Mouse (Mus musculus) neural tube, embryonic 13.5 days (tissue): Measurements from ENCODE around the gene Dnase1l1. TPM values are rescaled to one million over a fixed set of nuclear protein-coding genes. Genes with fewer than 3 reads are reported as not detected.

Source experiments
- ATAC-seq: fragments of 200-750 bp; cut with Nextera tagmentation; 2 replicates; pipeline ENCODE4 v1.8.0; 2017; ENCODE audit warnings: low read depth, mild to moderate bottlenecking, moderate TSS enrichment, moderate library complexity
- H3K27ac ChIP-seq: fragments of 300-500 bp; sonication (generic); replicated peaks from 2 replicates; pipeline ENCODE4 v1.5.1; 2015; ENCODE audit warnings: moderate library complexity, mild to moderate bottlenecking, inconsistent platforms
- H3K27me3 ChIP-seq: fragments of 300-500 bp; sonication (generic); 2 replicates; pipeline ENCODE4 v1.6.1; 2015; ENCODE audit warnings: mild to moderate bottlenecking, inconsistent platforms
- H3K36me3 ChIP-seq: fragments of 300-500 bp; sonication (generic); 2 replicates; pipeline ENCODE4 v1.6.1; 2015; ENCODE audit warnings: mild to moderate bottlenecking, inconsistent platforms
- H3K4me1 ChIP-seq: fragments of 300-500 bp; sonication (generic); replicated peaks from 2 replicates; pipeline ENCODE4 v1.6.1; 2015; ENCODE audit warnings: inconsistent platforms
- H3K4me2 ChIP-seq: fragments of 300-500 bp; sonication (generic); 2 replicates; pipeline ENCODE4 v1.6.1; 2015; ENCODE audit warnings: inconsistent platforms, mild to moderate bottlenecking, moderate library complexity
- H3K4me3 ChIP-seq: fragments of 300-500 bp; sonication (generic); 2 replicates; pipeline ENCODE4 v1.5.1; 2015; ENCODE audit warnings: mild to moderate bottlenecking, inconsistent platforms
- H3K9ac ChIP-seq: fragments of 300-500 bp; sonication (generic); 2 replicates; pipeline ENCODE4 v1.6.1; 2015; ENCODE audit warnings: moderate library complexity, mild to moderate bottlenecking, inconsistent platforms
- H3K9me3 ChIP-seq: fragments of 300-500 bp; sonication (generic); 2 replicates; pipeline ENCODE4 v1.6.1; 2016; ENCODE audit warnings: inconsistent platforms
- WGBS: fragments of 180-500 bp; shearing (Covaris S2); methylation state at CpG from one replicate; pipeline ENCODE4 v1.1.7; 2015; 5-methylcytosine and 5-hydroxymethylcytosine counted together
- polyA plus RNA-seq: library from polyadenylated mRNA; unstranded; fragments of >200 nt; fragmentation: Nextera tagmentation; extraction: Ambion mirVana; gene quantifications from 2 replicates; pipeline ENCODE4 v1.2.1, GENCODE M21; 2015

Gene Dnase1l1
- polyA plus RNA-seq, 1 experiment from 2014 or later, result 3.4 TPM

DNA sequence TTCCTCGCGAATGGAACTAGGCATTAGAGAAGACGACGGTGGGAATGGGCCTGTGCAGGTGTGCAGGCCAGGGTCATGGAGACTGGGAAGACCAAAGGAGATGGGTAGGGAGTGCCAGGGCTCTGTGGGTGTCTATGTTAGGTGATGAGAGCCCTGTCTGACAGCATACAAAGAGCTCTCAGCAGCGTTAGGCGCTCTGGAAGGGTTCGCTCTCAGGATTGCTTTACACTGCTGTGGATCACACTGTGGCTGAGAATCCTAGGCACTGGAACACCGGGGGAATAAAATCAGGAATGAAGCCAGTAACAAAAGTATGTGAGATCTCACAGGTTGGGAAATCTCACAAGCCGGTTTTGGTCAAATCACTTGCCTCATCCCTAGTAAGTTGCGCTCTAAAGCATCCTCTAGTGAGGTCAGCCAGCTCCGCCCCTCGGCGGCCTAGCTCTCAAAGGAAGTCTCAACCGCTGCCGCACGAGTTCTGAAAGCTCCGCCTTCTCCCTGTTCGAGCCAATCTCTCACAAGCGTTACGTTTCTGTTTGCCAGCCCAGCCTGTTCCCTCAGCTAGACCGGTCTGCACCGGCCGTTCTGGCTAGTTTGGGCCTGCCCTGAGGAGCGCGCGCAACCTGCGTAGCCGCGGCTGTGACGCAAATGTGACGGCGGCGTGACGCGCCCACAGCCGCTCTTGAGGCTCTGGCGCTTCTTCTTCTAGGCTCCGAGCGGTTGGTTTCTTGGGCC is 27.8 kb downstream of the Dnase1l1 start, which contains the start of gene Emd:
Gene Emd, plus strand, starts transcription at position 535 of the 735 bp plus-strand sequence.
- H3K4me3 ChIP-seq, result peak within 1 kb of the TSS; percentile 56
- peak within 1 kb of the TSS; percentile 81 for H3K9ac ChIP-seq
- H3K36me3 ChIP-seq, result 0 out of 2 replicates have a peak, but pooled peaks cover 25% of the 10 kb centered on the region
- H3K27me3 ChIP-seq, result no peaks in the 10 kb centered on the region
- peaks cover 7% of the 10 kb centered on the region for H3K4me1 ChIP-seq
- ATAC-seq, result peak; percentile 98
- H3K27ac ChIP-seq, result peak within 1 kb of the TSS; percentile 93
- WGBS, result 29% methylated on average over 39 of the region's 39 CpGs
- no peaks in the 10 kb centered on the region for H3K9me3 ChIP-seq
- peak within 1 kb of the TSS; percentile 70 for H3K4me2 ChIP-seq

DNA sequence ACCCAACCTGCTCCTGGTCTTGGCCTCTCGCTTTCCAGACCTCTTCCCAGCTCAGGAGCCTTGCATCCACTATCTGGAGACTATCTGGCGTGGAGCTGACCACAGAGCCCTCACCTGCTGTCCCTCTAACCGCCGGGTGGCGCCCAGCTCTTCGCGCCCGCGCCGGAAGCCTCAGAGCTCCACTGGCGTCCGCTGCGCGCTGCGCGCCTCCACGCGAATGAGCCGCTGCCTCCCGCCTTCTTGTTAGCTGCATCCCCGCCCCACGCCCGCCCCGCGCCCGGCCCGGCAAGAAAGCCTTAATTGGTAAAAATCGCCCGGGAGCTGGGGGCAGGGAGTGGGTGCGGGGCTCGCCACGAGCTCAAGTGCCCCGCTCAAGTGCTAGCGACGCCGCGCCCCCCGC is 32.5 kb downstream of the Dnase1l1 start, which contains the start of gene Flna:
Gene Flna, minus strand, starts transcription at position 206 of the 400 bp plus-strand sequence.
- no peak for ATAC-seq
- Histone ChIP-seq H3K4me3 (peak within 1 kb of the TSS; percentile 42), H3K36me3 (no peaks in the 10 kb centered on the region), H3K9me3 (no peaks in the 10 kb centered on the region), H3K9ac (peak within 1 kb of the TSS; percentile 67), H3K27ac (peak within 1 kb of the TSS; percentile 56), H3K4me2 (peak within 1 kb of the TSS; percentile 58), H3K4me1 (peaks cover 6% of the 10 kb centered on the region; the same call in 1 of the 2 replicates), H3K27me3 (no peaks in the 10 kb centered on the region)
- 24% methylated on average over 38 of the region's 38 CpGs for WGBS

DNA sequence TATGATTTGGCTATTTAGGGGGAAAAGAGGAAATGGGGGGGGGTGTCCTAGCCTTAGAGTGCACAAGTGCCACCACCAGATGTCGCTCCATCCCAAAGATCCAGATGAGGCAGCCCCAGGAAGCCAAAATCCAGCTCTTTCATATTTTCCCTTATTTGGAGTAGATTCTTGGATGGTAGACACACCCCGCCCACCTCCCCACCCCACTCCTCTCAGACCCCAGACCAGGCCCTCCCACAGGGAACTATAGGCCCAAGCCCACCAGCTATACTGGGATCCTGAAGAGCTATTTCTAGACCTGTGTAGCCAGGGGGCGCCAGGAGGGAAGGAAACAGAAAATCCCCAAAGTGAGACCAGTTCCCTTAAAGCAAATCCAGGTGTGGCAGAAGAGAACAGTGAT is 33.5 kb downstream of the Dnase1l1 start:
- WGBS, result 13% methylated on average over 3 of the region's 3 CpGs
- Histone ChIP-seq H3K4me3 (no peak overlapping the region), H3K9me3 (no peaks in the 10 kb centered on the region)

GRCm38 (mm10) chrX:74246693-74247092 is 35.4 kb downstream of the Dnase1l1 start:
- peak overlapping the region; percentile 58 for H3K9ac ChIP-seq
- no peaks in the 10 kb centered on the region for H3K27me3 ChIP-seq
- H3K27ac ChIP-seq, result peak overlapping the region; percentile 72
- H3K4me3 ChIP-seq, result peak overlapping the region; percentile 58
- peaks cover 25% of the 10 kb centered on the region for H3K4me1 ChIP-seq
- peaks cover 17% of the 10 kb centered on the region for H3K36me3 ChIP-seq
- peak; percentile 22 for ATAC-seq
- no peaks in the 10 kb centered on the region for H3K9me3 ChIP-seq
- H3K4me2 ChIP-seq, result peak overlapping the region; percentile 51
- WGBS, result 26% methylated on average over 15 of the region's 15 CpGs

More for the DNA sequence above, 33.5 kb downstream of the Dnase1l1 start:
- Histone ChIP-seq H3K9ac (no peak overlapping the region), H3K27me3 (no peaks in the 10 kb centered on the region), H3K4me2 (peak overlapping the region; percentile 58), H3K36me3 (no peaks in the 10 kb centered on the region), H3K4me1 (peaks cover 13% of the 10 kb centered on the region), H3K27ac (no peak overlapping the region)
- ATAC-seq, result no peak

DNA sequence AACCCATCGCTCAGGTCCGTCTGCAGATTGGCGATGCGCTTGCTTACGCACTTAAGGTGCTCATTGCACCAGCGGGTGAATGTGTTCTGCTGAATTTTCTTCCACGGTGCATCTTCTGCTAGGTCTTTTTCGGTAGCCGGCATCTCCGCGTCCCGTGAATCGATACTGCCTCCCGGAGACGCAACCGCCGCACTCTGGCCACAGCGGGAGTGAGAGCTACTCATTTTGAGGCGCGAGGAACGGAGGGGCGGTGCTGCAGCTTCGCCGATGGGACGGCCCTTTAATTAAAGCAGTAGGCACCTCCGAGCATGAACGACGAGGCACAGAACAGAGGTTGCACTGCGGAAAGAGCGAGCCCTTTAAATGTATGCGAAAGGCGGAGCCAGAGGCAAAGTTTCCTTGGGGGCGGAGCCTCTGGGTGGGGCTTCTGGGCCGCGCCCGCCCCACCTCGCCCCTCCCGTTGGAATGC is 35.9 kb downstream of the Dnase1l1 start:
- Histone ChIP-seq H3K9me3 (no peaks in the 10 kb centered on the region), H3K36me3 (peaks cover 22% of the 10 kb centered on the region), H3K4me1 (peaks cover 25% of the 10 kb centered on the region), H3K4me3 (peak overlapping the region; percentile 58), H3K9ac (peak overlapping the region; percentile 85), H3K27ac (peak overlapping the region; percentile 90), H3K4me2 (peak overlapping the region; percentile 61), H3K27me3 (no peaks in the 10 kb centered on the region)
- ATAC-seq, result peak; percentile 95
- WGBS, result 22% methylated on average over 38 of the region's 38 CpGs

DNA sequence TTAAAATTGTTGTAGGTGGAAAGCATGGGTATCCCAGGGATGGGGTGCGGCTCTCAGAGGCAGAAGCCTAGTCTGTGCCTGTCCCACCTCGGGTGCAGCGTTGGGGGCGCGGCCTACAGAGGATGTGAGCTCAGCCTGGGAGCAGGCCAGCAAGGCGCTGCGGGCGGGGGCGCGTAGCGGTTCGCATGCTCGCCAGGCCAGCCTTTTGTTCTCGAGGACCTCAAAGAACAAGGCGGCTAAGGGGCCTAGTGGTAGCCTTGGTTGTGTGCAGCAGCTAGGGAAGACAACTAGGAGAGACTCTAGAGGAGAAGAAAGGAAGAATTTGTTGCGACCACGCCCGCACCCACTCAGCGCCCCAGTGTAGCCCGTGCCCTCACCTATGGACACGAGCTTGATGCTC is 36.5 kb downstream of the Dnase1l1 start:
- no peaks in the 10 kb centered on the region for H3K27me3 ChIP-seq
- WGBS, result 25% methylated on average over 21 of the region's 21 CpGs
- no peaks in the 10 kb centered on the region for H3K9me3 ChIP-seq
- peaks cover 25% of the 10 kb centered on the region for H3K4me1 ChIP-seq
- H3K36me3 ChIP-seq, result peaks cover 27% of the 10 kb centered on the region
- peak overlapping the region; percentile 58 for H3K4me3 ChIP-seq
- peak overlapping the region; percentile 61 for H3K4me2 ChIP-seq
- H3K27ac ChIP-seq, result peak overlapping the region; percentile 90
- peak overlapping the region; percentile 85 for H3K9ac ChIP-seq
- ATAC-seq, result peak; percentile 59

DNA sequence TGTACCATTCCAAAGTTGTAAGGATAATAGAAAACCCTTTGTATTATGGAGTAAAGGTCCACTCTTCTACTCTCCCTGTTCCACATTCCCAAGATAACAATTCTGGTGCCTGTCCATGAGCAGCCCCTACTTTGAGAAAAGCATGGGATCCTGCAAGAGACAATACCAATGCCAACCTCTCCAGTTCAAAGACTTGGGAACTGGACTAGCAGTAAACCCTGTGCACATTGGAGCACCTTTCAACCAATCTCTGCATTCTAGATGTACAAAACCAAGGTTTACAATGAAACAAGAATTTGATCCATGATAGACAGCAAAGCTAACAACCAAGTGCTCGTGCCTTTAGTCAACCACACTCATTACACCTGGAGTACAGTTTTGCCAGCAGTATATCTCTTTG is 37.0 kb downstream of the Dnase1l1 start:
- Histone ChIP-seq H3K9ac (peak overlapping the region; percentile 85), H3K4me2 (peak overlapping the region; percentile 61), H3K4me3 (peak overlapping the region; percentile 58), H3K9me3 (no peaks in the 10 kb centered on the region), H3K4me1 (peaks cover 25% of the 10 kb centered on the region), H3K27me3 (no peaks in the 10 kb centered on the region), H3K36me3 (peaks cover 33% of the 10 kb centered on the region), H3K27ac (peak overlapping the region; percentile 90)
- whole genome bisulfite sequencing, result 37% methylated on average over 1 of the region's 1 CpGs
- ATAC-seq, result no peak

DNA sequence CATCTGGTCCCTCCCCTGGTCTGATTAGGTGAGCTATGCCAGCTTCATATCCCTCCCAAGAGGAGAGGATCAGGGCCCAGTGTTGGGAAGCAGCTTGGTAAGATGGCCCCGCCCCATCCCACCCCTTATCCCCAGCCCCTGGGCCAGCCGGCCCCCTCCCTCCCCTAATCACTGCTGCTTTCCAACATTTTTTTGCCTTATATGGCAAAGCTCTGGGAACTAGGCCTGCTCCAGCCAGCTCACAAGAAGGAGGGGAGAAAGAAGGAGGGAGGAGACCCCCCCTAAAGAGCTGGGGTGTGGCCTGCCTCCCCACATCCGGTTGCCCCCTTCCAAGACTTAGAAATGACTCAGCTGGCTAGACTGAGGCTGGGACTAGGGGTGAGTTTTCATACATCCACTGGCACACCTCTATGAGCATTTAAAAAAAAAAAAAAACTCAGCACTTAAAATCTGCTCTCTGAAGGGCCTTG is 37.5 kb downstream of the Dnase1l1 start:
- H3K4me1 ChIP-seq, result peaks cover 25% of the 10 kb centered on the region
- H3K27me3 ChIP-seq, result no peaks in the 10 kb centered on the region
- peak; percentile 13; the same call in 1 of the 2 replicates for ATAC-seq
- no peaks in the 10 kb centered on the region for H3K9me3 ChIP-seq
- H3K9ac ChIP-seq, result peak overlapping the region; percentile 85
- WGBS, result 27% methylated on average over 3 of the region's 3 CpGs
- peak overlapping the region; percentile 58 for H3K4me3 ChIP-seq
- peak overlapping the region; percentile 90 for H3K27ac ChIP-seq
- peak overlapping the region; percentile 61 for H3K4me2 ChIP-seq
- H3K36me3 ChIP-seq, result peaks cover 38% of the 10 kb centered on the region

DNA sequence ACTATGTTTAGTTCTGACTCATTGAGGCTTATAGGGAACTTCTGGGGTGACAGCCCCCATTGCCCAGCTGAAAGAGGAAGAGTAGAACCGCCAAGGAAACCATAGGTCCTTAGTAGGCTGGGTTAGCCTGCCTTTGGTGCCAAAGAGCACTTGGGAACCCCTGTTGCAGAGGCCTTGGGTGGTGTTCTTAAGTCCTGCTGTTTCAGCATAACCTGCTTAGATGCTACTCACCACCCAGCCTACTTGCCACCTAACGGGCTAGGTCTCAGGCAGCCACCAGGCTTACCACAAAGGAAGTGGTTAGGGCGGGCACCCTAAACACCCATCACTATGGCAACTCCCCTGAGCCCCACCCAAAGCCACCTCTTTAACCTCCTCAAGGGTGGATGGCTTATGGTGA is 38.3 kb downstream of the Dnase1l1 start:
- WGBS, result 64% methylated on average over 3 of the region's 3 CpGs
- Histone ChIP-seq H3K27me3 (no peaks in the 10 kb centered on the region), H3K36me3 (peaks cover 46% of the 10 kb centered on the region), H3K27ac (peak overlapping the region; percentile 90; the same call in 1 of the 2 replicates), H3K9me3 (no peaks in the 10 kb centered on the region), H3K4me2 (peak overlapping the region; percentile 61), H3K4me3 (peak overlapping the region; percentile 58), H3K4me1 (peaks cover 18% of the 10 kb centered on the region), H3K9ac (peak overlapping the region; percentile 85)
- no peak for ATAC-seq

GRCm38 (mm10) chrX:74243396-74243795 is 38.7 kb downstream of the Dnase1l1 start:
- Histone ChIP-seq H3K27ac (no peak overlapping the region), H3K4me1 (peaks cover 18% of the 10 kb centered on the region), H3K36me3 (peaks cover 50% of the 10 kb centered on the region), H3K9ac (peak overlapping the region; percentile 85), H3K4me2 (peak overlapping the region; percentile 61), H3K9me3 (no peaks in the 10 kb centered on the region), H3K27me3 (no peaks in the 10 kb centered on the region), H3K4me3 (peak overlapping the region; percentile 58)
- ATAC-seq, result no peak
- 84% methylated on average over 2 of the region's 2 CpGs for WGBS

- 93% methylated on average over 4 of the region's 4 CpGs for WGBS
- Histone ChIP-seq H3K9ac (no peak overlapping the region), H3K27ac (no peak overlapping the region), H3K36me3 (peaks cover 77% of the 10 kb centered on the region), H3K4me2 (no peak overlapping the region), H3K4me3 (no peak overlapping the region), H3K27me3 (no peaks in the 10 kb centered on the region), H3K9me3 (no peaks in the 10 kb centered on the region), H3K4me1 (peaks cover 18% of the 10 kb centered on the region)
- no peak for ATAC-seq
Observed at GRCm38 (mm10) chrX:74240332-74240731, 41.8 kb downstream of the Dnase1l1 start.

GRCm38 (mm10) chrX:74233196-74233595 is 48.9 kb downstream of the Dnase1l1 start:
- H3K9ac ChIP-seq, result no peak overlapping the region
- H3K4me3 ChIP-seq, result no peak overlapping the region
- H3K9me3 ChIP-seq, result no peaks in the 10 kb centered on the region
- WGBS, result 93% methylated on average over 5 of the region's 5 CpGs
- no peaks in the 10 kb centered on the region for H3K4me1 ChIP-seq
- ATAC-seq, result no peak
- H3K27ac ChIP-seq, result no peak overlapping the region
- peaks cover 93% of the 10 kb centered on the region for H3K36me3 ChIP-seq
- H3K27me3 ChIP-seq, result no peaks in the 10 kb centered on the region
- no peak overlapping the region for H3K4me2 ChIP-seq
